Mouse (Mus musculus): ENCODE results near the gene Map1a.

GRCm38 (mm10) chr2:121323041-121323440 lies 33.6 kb downstream of the Map1a start:
- TF ChIP-seq HCFC1 (IDR thresholded peaks at IDR 0.05; ENCODE audit: borderline replicate concordance, insufficient read depth, low read length): no peak
- no peak for TF ChIP-seq ZC3H11A (IDR thresholded peaks at IDR 0.05; ENCODE audit: borderline replicate concordance, low read depth, low read length)
- TF ChIP-seq ZNF384 (IDR thresholded peaks at IDR 0.05; ENCODE audit: low read depth, low read length): no peak
- no peak for TF ChIP-seq CHD2 (IDR thresholded peaks at IDR 0.05; ENCODE audit: low read depth, low read length)
- TF ChIP-seq MAFK (IDR thresholded peaks at IDR 0.05; ENCODE audit: insufficient read depth, low read depth, low read length): no peak

All from ES-E14 (cell line).